Mouse (Mus musculus): Measurements from ENCODE around the gene Trf.

DNA sequence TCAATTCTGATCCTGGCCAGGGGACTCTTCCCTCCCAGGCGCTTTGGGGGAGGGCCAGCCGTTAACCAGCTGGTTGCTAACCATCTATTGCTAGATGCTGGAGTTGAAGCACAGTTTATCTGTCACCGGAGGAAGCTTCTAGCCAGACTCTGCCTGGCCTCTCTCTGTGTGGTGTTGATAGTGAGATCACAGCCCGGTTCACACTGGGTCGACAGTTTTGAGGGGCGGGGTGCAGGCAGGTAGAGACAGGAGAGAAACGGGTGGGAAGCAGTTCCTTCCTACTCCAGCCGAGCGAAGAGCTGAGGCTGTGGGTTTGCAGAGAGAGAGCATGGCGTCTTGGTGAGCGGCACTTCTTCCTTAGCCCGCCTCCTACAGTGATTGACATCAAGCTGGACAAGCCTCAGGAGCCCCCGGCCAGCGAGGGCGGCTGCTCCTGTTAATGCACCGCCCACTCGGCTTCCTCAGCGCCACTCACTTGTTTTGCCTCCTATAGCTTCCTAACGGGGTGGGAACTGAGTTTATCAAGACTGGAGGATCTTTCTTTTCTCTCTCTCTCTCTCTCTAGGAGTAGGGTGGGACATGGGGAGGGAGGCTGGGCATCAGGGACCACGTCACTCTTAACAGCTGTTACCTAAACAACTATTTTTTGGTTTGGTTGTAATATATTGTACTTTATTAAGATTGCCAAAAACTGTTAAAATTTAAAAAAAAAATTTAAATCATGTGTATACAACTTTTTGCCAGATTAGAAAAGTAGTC is 49.3 kb downstream of the Trf start:
- TF ChIP-seq CTCF (IDR thresholded peaks at IDR 0.05; ENCODE audit: borderline replicate concordance, extremely low read depth, insufficient read depth, insufficient read length) (no peak), POLR2A (IDR thresholded peaks at IDR 0.05; ENCODE audit: borderline replicate concordance, extremely low read depth, insufficient read depth, insufficient read length, poor library complexity, severe bottlenecking) (no peak)

All from brain, embryonic 14.5 days (tissue).